Mouse (Mus musculus) neutrophil, adult 5-6 weeks (primary cell): Measurements from ENCODE around the gene Fndc5. TPM values are rescaled to one million over a fixed set of nuclear protein-coding genes. Genes with fewer than 3 reads are reported as not detected.

Experiments
- ATAC-seq: fragments of 151-379, 151-347 bp; 2 replicates; pipeline ENCODE4 v1.8.0; 2017; ENCODE audit warnings: mild to moderate bottlenecking, moderate TSS enrichment; ENCODE audit not compliant: insufficient number of reproducible peaks, poor library complexity, low FRiP score, severe bottlenecking; ENCODE audit errors: extremely low read depth
- total RNA-seq: library from RNA; stranded (forward); fragments of 200-1000 nt; gene quantifications from 2 replicates; pipeline ENCODE4 v1.2.3, GENCODE M21; 2017

The Fndc5 gene
- total RNA-seq, 1 experiment from 2014 or later = not detected

DNA sequence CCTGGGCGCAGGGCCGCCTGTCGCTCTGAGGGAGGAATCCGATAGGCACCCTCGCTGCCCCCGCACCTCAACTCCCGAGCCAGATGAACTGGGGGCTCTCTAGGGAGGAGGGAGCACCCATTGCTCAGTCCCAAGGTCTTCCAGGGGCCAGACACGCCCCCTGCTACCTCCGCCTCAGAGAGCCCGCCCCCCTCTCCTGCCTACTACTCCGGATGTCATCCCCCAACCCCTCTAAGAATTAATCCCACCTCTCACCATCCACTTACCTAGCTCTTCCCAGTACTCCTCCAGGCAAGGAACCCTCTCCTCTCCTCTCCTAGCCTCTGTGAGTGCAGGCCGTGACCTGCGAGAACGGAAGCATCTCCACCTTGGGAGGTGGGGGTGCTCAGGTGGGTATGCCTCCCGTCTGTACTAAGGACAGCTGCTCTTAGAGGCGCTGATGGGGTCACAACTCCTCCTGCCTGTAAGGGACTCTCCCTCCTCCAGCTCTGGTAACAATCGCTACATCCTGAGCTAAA, 15.2 kb upstream of the Fndc5 start, which contains the start of gene Hpca:
Gene Hpca (minus strand): TSS at position 468 of the 518 bp plus-strand sequence.
- no peak for ATAC-seq

DNA sequence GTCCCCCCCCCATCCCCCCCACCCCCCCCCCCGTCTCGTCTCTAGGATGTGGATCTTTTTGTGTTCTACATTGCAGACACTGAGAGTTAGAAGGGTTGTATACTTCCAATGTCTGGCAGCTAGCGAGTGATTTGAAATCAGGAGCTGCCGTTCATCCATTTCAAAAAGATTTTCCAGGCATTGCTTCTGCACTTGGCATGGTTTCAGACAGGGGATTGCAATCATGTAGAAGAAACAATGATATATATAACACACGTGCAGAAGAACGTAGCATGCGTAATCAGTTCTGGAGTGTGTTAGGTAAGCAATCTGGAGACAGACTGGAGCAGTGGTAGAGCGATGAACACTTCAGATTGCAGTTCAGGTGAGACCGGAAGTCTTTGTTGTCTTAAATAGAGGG, 14.7 kb upstream of the Fndc5 start:
- no peak for ATAC-seq

DNA sequence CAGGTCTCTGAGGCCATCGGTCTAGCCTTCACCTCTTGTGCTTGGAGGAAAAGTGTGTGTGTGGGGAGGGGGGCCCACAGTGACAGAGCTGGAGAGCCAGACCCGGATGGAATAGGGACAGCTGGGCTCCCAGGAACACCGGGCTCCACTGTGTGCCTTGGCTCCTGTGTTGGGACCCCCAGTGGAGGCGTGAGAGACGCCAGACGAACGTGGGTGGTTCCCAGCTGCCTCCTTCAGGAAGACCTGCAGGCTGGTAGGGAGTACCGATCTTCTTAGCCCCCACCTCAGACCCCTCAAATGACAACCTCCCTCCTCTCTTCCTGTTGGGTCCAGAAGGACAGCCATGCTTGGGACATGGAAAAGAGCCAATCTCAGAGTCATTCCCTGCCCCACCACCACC, 14.1 kb upstream of the Fndc5 start:
- ATAC-seq = no peak

DNA sequence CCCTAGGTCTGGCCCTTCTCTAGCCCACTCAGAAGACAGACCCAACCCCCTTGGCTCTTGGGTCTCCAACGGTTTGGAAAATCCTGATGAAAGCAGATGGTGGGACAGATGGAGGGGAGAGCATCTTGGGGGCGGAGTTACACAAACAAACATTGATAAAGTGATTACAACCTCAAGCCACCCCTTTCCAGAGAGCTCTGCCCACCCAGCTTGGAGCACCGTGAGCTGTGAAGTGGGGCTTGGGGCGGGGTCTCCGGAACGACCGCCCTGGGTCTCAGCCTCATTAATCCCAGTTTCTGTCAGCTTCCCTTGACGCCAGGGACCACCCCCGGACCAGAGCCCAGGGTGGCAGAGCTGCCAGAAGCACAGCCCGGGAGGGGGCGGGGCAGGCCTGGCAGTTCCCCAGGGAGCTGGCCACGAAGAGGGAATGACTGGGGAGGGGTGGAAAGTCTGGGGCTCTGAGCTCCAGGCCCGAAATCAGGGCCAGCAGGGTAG, 12.1 kb upstream of the Fndc5 start:
- ATAC-seq = no peak

DNA sequence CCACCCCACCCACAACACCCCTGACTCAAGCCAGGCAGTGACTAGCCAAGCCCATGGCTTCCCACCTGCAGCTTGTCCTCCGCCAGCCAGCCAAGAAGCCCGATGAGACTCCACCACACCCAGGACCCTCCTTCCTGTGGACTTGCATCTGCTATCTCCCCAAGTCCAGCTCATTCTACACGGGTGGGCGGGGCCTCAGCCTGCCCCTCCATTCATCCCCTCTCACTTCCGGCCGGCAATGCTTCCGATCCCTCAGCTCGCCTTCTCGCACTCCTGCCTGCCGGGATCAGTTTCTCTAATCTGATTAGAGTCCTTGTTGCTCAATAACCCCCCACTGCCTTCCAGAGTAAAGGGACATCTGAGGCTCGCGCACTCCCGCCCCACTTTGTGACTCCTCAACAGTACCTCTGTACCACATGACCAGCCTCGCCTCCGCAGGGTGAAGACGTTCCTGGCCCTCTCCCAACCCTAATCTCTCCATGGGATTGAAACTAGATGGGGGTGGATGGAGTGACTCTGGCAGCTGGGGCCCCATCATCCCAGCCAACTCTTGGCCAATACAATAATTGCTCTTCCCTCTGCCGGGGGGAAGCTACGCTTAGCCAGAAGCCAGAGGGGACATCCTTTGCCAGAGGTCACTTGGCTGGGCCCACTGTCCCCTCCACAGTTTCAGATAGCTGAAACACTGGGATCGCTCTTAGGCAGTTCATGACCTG, 10.9 kb upstream of the Fndc5 start:
- ATAC-seq = no peak

DNA sequence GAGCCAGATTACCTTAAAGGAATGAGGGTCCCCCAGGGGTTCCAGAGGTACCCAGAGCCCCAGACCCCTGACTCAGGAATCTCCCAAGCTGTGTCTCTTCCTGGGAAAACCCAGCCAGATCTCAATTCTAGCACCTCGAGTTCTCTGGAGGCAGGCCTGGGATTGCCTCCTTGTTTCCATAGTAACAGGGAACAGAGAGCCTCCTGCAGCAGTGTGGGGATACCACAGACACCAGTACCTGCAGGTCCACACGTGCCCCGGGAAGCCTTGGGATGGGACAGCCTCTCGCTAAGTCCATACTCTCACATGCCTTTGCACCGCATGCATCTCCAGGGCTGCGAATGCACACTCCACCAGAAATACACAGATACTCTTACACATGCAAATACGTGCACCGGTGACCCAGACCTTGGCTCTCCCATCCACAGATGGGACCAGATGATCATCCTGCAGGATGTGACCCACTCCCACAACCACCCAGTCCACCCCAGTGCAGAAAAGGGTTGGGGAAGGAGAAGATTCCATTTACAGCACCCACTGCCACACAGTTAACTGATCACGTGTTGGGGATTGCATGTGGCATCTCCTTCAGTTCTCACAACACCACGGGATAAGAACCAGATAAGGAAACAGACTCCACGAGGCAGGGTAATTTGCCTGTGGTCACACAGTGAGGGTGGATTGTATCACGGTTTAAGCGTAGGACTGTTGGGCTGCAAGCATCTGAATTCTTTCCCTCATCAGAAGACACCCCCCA, 8.0 kb upstream of the Fndc5 start:
- no peak for ATAC-seq

DNA sequence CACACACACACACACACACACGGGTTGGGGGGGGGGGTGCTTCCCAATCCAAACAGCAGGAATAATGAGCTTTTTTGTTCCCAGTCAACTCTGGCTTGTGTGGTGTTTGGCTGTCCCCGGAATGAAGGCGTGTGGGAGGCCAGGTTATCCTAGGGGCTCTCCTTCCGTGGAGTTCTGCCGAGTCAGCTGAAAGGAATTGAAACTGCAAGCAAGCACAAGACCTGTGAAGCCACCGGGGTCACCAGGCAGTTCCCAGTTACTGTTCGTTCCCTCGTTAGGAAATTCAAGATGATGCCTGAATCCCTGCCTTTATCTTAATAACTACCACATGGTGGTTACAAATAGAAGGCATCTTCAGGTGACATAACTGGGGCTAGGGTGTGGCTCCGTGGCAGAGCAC, 7.4 kb upstream of the Fndc5 start:
- ATAC-seq = no peak

DNA sequence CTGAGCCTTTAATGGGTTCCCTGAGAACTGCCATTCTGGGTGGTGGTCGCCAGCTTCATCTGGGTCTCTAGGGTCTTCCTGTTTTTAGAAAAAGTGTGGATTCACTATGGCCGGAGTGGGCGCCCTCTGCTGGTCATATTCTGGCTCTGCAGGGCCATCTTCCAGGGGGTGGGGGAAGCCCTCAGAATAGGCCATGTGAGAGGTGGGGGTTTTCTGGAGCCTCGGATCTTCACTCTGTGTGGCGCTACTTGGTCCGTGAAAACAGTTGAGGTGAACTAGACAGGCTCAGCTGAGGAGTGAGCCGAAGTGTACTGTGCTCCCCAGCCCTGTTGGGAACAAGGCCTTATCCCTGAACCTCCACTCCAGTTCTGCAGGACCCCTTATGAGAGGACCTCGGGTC, 6.7 kb upstream of the Fndc5 start:
- peak; percentile 30; the same call in 1 of the 2 replicates for ATAC-seq

DNA sequence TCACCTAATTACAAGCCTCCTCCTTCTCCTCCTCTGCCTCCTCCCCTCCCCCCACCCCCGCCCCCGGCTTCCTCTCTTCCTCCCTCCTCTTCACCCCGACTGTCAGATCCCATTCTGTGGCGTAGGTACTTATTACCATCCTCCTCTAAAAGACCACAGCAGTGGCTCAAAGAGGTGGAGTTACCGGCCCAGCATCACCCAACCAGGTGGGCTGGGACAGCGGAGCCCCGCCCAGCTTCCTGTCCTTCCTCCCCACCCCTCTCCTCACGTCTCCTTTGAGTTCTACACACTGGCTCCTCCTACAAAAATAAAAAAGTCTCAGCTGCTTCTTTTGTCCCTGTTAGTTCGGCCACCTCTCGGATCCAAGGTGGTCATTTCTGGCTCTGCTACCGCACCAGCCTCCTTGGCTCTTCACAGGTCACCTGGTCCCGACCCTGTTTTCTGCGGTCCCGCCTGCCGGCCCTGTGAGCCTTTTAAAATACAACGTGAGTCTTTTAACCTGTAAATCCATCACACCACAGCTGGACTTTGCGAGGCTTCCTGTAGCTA, 6.0 kb upstream of the Fndc5 start:
- peak; percentile 40 for ATAC-seq

DNA sequence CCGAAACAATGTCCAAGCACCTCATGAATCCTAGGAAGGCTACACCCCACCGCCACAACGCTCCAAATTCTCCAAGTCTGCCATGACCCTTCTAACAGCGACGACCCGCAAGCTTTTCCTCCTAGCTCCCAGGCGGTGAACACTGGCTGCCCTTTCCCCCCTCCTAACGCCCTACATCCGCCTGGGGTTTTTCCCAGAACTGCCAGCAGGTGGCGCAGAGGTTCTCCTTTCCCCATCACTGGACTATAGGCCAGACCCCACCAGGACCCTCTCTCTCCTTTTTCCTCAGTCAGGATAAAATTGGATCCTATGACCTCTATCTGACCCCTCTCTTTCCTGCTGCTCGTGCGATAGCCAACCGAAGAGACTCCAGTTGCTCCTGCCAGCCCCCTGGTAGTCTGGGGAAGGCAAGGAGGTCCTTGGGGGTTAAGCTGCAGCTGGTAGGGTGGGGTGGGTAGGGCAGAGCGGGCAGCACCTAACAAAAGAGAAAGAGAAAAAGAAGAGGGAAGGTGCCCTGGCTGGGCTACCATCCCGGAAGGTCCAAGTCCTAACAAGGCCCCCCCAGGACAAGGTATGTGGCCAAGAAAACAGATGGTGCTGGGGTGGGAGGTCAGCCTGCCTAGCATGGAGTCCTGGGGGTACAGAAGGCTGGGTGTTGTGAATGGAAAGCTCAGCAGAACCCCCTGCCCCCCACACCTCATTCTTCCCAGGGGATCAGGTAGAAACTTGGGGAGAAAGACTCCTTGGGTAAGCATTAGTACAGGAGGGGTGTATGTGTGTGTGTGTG, 1.8 kb upstream of the Fndc5 start:
- no peak for ATAC-seq

DNA sequence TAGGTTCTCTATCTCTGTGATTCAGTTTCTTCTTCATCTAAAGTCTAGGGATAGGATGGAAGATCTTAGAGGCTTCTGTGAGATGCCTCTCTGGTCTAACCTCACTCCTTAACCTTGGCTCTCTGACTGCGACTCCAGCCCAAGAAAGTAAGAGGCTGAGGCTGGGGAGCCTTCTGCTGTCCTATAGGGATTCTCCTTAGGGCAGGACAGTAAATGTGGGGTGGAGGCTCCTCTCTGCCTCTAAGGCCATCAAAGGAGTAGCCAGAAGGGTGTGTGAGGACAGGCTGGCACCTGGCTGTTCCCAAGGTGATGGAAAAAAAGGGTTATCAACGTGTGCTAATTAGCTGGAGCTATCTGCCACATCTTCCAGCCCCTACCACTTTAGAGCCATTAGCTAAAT, 1.2 kb upstream of the Fndc5 start:
- no peak for ATAC-seq

DNA sequence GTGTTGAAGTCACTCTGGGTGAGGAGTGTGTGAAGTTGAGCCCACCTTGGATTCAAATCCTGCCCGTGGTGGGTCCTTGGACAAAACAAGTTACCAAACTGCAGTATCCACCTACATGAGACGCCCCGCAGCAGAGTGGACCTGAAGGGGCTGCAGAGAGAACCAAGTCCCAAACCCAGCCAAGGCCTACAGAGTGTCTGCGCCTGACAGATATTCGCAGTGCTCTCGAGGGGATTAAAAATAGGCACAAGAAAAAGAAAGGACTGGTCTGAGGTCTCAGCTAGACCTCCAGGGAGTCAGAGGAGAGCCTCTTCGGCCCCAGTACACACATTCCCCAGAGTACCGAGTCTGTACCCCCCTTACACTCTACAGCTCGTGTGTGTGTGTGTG, 615 bp upstream of the Fndc5 start:
- ATAC-seq = no peak

DNA sequence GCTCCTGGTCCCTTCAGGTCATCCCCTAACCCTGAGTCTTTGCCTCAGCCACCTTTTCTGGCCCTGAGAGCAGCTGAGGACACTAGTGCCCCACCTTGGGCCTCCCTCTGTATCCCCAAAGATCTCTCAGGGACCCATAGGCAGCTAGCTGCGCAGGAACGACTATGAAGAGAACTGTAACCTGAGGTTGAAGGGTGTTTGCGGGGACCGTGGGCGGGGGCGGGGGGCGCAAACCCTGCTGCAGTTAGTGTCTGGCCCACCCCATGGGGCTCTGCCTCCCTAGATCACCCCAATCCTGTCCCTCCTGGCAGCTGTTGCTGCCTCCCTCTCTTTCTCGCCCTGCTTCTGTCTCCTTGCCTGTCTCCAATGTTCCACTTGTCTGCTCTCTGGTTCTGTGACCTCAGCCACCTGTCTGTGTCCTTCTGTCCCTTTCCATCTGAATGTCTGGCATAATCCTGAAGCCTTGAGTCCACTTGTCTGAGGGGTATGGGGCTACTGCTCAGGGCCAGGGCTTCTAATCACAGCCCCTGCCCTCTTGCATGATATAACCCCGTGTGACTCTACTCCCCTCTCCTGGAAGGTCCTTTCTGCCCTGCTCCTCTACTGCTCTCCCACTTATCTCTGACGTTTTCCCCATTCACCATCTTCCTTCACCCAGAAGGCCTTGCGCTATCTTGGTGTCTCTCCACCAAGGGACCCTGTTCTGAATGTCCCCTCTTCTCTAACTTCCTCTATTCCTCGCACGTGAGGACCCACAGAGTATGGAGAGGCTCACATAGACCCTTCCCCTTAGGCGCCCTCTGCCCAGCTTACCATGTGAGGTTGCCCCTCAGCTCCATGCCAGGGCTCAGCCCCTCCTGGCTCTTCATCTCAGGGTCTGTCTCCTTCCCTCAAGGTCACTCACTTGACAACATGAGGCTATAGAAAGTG, 858 bp downstream of the Fndc5 start:
- no peak for ATAC-seq

DNA sequence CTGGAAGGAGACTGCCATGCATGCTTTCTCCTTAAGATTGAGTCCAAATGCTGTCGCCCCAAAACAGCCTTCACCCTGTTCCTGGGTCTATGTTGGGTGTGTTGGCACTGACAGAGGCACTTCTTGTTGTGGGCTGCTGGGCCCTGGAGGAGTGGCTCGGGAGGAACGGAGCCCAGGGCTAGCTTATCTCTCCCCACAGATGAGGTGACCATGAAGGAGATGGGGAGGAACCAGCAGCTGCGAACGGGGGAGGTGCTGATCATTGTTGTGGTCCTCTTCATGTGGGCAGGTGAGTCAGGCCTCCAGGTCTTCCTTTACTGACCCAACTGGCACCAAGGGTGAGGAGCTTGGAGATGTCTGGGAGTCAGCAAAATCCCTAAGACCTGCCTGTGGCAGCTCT, 2.8 kb downstream of the Fndc5 start:
- ATAC-seq = no peak

DNA sequence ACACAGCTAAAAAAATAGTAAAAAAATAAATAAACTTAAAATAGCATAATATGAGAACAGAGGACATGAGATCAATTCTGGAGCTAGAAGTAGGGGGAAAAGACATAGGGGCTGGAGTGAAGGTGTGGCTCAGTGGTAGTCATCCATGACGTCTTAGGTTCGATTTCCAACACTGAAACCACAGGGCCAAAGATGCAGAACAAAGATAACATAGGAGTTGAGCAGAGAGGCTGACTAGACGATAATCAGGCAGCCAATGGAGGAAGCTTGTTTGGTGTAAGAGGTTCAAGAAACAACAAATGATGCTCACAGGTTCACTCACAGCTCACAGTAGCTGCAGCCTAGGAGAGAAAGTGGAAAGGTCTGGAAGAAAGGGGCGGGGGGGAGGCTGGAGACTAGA, 4.0 kb downstream of the Fndc5 start:
- ATAC-seq = no peak

DNA sequence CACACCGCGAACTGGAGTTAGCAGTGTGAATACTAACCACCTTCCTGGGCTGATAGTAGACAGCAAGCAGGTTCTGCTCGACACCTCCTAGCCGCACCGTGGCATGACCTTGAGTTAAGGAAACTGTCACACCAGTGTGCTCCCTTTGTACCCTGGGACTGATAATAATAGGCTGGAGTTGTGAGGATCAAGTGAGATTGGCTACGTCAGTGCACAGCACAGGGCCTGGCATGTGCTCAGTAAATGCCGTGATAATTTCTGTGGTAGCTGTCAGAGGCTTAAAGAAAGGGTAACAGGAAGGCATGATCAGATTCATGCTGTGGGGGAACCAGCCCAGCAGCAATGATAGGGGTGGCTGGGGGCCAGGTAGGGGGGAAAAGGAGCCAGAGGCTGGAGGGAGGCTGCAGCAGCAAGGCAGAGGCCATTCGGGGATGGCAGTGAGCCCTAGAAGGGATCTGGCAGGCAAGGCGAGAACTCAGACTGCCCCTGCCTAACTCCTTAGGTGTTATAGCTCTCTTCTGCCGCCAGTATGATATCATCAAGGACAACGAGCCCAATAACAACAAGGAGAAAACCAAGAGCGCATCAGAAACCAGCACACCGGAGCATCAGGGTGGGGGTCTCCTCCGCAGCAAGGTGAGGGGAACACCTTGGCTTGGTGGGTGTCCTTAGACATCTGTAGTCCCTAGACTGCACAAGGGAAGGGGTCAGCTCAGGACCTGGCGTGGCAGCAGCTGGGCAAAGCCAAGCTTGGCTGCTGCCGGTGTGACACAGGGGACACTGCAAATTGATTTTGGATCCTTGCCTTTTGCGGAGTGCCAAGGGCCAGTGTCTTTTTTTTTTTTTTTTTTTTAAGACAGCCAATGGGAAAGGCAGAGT, 5.0 kb downstream of the Fndc5 start:
- ATAC-seq = no peak

DNA sequence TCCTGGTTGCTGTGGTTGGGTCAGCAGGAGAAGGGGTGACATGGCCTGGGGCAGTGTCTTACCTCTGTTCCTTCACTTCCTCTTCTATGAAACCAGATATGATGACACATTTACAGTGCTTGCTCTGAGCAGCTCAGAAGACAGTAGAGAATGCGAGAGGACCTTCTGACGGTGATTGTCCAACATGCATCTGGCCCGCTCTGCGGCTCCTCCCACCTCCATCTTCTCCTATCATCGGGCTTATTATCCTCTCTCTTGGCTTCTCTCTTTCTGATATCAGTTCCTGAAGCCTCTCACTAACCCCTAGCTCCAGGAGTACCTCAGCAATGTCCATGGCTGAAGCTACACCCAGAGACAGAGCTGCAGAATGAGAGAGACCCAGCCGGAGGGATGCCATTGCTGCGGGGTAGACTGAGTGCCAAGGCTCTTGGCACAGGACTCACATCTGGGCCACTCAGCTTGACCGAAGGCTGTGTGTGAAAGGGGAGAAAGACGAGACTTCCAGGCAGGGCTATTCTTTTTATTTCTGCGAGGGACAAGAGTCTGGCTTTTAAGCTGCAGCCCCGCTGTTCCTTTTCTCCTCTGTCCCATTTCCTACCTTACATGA, 5.7 kb downstream of the Fndc5 start:
- no peak for ATAC-seq
